Mouse (Mus musculus) CD4-positive, CD25-positive, alpha-beta regulatory T cell, adult 9 weeks (primary cell): ENCODE results near the gene Des. TPM values are rescaled to one million over a fixed set of nuclear protein-coding genes. Genes with fewer than 3 reads are reported as not detected.

Experiments
- polyA plus RNA-seq: library from polyadenylated mRNA; unstranded; fragments of 100-300 nt; shearing (Covaris generic); gene quantifications from one replicate; pipeline ENCODE4 v1.2.1, GENCODE M21; 2017

Des gene
- not detected for polyA plus RNA-seq

DNA sequence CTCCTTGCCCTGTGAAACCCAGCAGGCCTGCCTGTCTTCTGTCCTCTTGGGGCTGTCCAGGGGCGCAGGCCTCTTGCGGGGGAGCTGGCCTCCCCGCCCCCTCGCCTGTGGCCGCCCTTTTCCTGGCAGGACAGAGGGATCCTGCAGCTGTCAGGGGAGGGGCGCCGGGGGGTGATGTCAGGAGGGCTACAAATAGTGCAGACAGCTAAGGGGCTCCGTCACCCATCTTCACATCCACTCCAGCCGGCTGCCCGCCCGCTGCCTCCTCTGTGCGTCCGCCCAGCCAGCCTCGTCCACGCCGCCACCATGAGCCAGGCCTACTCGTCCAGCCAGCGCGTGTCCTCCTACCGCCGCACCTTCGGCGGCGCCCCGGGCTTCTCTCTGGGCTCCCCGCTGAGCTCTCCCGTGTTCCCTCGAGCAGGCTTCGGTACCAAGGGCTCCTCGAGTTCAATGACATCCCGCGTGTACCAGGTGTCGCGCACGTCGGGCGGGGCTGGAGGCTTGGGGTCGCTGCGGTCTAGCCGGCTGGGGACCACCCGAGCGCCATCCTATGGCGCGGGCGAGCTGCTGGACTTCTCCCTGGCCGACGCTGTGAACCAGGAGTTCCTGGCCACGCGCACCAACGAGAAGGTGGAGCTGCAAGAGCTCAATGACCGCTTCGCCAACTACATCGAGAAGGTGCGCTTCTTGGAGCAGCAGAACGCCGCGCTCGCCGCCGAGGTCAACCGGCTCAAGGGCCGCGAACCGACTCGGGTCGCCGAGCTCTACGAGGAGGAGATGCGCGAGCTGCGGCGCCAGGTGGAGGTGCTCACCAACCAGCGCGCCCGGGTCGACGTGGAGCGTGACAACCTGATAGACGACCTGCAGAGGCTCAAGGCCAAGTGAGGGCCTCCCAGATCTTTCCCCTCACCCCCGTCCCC lies at the start of gene Des:
TSS of gene Des (plus strand) at position 218 of the 920 bp plus-strand sequence.

DNA sequence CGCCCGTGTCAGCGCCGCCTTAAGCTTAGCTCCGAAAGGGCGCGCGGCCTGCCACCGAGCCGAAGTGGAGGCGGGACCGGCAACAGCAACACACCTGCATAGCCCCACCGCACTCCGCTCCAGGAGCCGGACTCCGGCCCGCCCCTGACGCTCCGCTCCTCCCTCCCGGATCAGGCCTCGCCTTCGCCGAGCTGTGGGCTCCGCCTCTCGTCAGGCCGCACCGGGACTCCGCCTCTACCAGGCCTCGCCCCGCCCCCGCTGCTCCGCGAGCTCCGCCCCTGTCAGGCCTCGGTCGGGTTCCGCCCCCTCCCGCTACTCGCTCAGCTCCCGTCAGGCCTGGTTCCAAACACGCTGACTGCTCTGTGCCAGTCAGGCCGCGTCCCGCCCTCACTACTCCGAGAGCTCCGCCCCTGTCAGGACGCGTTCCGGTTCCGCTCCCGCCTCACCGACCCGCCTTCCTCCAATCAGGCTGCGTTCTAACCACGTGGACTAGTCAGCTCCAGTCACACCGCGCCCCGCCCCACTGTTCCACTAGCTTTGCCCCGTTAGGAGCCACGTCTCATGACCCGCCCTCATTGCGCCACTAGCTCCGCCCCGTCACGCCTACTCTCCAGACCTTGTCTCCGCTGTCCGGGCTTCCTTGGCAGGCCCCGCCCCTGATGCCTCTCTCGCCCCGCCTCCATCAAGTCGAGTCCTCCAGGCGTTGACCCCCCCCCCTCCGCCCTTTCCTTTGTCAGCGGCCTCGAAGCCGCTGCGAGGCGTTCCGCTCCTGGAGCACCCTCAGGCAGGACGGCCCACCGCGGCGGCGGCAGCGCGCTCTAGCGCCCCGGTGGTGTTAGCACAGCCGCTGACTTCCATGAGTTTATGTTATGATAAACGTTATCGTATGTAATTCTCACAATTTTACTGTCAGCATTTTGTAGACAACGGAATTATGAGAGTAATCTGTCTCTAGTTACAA lies 42.6 kb upstream of the Des start, which contains the start of gene Dnpep:
TSS of gene Dnpep (minus strand) at position 750 of the 961 bp plus-strand sequence.

DNA sequence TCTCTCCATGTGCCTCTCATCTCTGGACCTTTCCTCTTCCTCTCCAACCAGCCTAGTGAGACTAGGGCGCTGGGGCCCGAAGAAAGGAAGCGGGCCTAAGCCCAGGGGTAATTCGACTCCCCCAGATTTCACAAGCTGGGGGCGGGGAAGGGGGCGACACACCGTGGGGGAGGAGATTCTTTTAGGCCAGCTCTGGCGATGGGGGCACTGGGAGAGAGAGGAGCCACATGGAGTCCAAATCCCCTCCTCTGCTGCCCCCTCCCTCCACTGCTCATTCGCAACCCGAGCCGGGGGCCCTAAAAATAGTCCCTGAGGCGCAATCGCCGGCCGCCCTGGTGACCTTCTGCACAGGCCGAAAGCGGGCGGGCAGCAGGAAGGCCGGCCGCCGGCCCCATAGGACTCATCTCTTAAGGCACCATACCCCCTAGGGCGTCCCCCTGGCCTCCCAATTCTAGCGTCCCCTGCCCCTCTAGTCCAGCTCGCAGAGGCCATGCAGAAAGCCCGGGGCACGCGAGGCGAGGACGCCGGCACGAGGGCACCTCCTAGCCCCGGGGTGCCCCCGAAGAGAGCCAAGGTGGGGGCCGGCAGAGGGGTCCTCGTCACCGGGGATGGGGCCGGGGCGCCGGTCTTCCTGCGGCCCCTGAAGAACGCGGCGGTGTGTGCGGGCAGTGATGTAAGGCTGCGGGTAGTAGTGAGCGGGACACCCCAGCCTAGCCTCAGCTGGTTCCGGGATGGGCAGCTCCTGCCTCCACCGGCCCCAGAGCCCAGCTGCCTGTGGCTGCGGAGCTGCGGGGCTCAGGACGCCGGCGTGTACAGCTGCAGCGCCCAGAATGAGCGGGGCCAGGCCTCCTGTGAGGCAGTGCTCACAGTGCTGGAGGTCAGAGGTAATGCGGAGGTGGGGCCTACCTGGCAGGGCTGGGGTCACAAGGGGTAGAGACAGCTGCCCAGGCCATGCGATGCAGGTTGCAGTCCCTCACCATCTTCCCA lies 15.1 kb downstream of the Des start, which contains the start of gene Speg:
TSS of gene Speg (plus strand) at position 348 of the 987 bp plus-strand sequence.

Other genes with a start within 250 kb of the Des start
- gene Nhej1, start 235.1 kb upstream of the Des start, polyA plus RNA-seq, result 9.8 TPM
- gene Slc23a3, start 226.4 kb upstream of the Des start, polyA plus RNA-seq, result 0.42 TPM
- 200 TPM for gene Cnppd1, start 217.6 kb upstream of the Des start, polyA plus RNA-seq
- gene Retreg2, start 217.6 kb upstream of the Des start, polyA plus RNA-seq, result 14.4 TPM
- 79.1 TPM for gene Zfand2b, start 191.7 kb upstream of the Des start, polyA plus RNA-seq
- 8.7 TPM for gene Abcb6, start 179.9 kb upstream of the Des start, polyA plus RNA-seq
- gene Ankzf1, start 168.2 kb upstream of the Des start, polyA plus RNA-seq, result 49.9 TPM
- 28.0 TPM for gene Atg9a, start 168.1 kb upstream of the Des start, polyA plus RNA-seq
- gene Glb1l, start 149.5 kb upstream of the Des start, polyA plus RNA-seq, result 15.1 TPM
- 114 TPM for gene Stk16, start 149.5 kb upstream of the Des start, polyA plus RNA-seq
- 403 TPM for gene Tuba4a, start 140.5 kb upstream of the Des start, polyA plus RNA-seq
- 0.84 TPM for gene A630095N17Rik, start 128.2 kb upstream of the Des start, polyA plus RNA-seq
- 32.8 TPM for gene Dnajb2, start 123.9 kb upstream of the Des start, polyA plus RNA-seq
- gene Ptprn, start 95.8 kb upstream of the Des start, polyA plus RNA-seq, result 0.15 TPM
- gene Resp18, start 81.9 kb upstream of the Des start, polyA plus RNA-seq, result not detected
- gene Dnpep, start 42.3 kb upstream of the Des start, polyA plus RNA-seq, result 88.1 TPM
- 0.42 TPM for gene Speg, start 15.0 kb downstream of the Des start, polyA plus RNA-seq
- gene Gmppa, start 75.6 kb downstream of the Des start, polyA plus RNA-seq, result 110 TPM
- gene Asic4, start 90.1 kb downstream of the Des start, polyA plus RNA-seq, result not detected
- gene Chpf, start 119.0 kb downstream of the Des start, polyA plus RNA-seq, result 5.1 TPM
- 0.25 TPM for gene Tmem198, start 119.2 kb downstream of the Des start, polyA plus RNA-seq
- not detected for gene Obsl1, start 146.1 kb downstream of the Des start, polyA plus RNA-seq
- not detected for gene Inha, start 146.7 kb downstream of the Des start, polyA plus RNA-seq
- 32.3 TPM for gene Stk11ip, start 161.2 kb downstream of the Des start, polyA plus RNA-seq
- gene Slc4a3, start 185.9 kb downstream of the Des start, polyA plus RNA-seq, result 0.05 TPM